ENCODE assay signal across 8 mouse cellular contexts in the genomic region with DNA sequence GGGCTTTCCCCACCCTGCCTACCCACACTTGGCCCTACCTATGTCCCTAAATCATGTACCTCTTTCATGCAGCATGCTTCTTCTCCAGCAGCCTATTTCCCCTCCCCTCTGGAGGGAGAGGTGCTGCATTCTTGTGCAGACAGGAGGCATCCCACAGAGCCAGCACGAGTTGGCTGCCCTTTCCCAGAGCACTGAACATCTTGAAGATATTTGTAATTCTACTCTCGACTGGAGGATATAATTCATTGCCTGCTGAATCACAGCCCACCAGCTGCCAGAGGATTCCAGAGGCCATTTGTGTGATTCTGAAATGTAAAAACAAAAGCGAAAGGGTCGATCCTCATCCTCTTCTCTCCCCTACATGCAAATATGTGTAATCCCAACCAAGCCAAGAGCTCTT.
DNase-seq lines count a peak whose midpoint lies in the region; ATAC-seq and TF ChIP-seq lines count a peak whose summit lies in the region.

No protein-coding gene starts in this region.

- WGBS in intestine, embryonic 15.5 days, result 29% methylated on average over 4 of the region's 4 CpGs
- 39% methylated on average over 4 of the region's 4 CpGs for WGBS in intestine, postnatal 0 days
- WGBS in embryonic facial prominence, embryonic 13.5 days, result 16% methylated on average over 4 of the region's 4 CpGs
- 31% methylated on average over 4 of the region's 4 CpGs for WGBS in limb, embryonic 11.5 days

- H3K4me2 ChIP-seq in intestine, embryonic 15.5 days (replicated peaks), result no peak overlapping the region
- H3K4me2 ChIP-seq in intestine, postnatal 0 days (replicated peaks; ENCODE audit: low read depth), result no peak overlapping the region
- peak overlapping the region; percentile 24; the same call in 1 of the 2 replicates for H3K4me2 ChIP-seq in embryonic facial prominence, embryonic 13.5 days
- H3K4me2 ChIP-seq in limb, embryonic 11.5 days (ENCODE audit: low read depth, severe bottlenecking), result no peak overlapping the region

- no peaks in the 10 kb centered on the region for H3K27me3 ChIP-seq in intestine, embryonic 15.5 days (replicated peaks)
- H3K27me3 ChIP-seq in intestine, postnatal 0 days (replicated peaks; ENCODE audit: control insufficient read depth, insufficient read depth, low read length), result no peaks in the 10 kb centered on the region
- no peaks in the 10 kb centered on the region for H3K27me3 ChIP-seq in embryonic facial prominence, embryonic 13.5 days
- no peaks in the 10 kb centered on the region for H3K27me3 ChIP-seq in limb, embryonic 11.5 days (ENCODE audit: control insufficient read depth, insufficient read depth, low read length)

- H3K9ac ChIP-seq in intestine, embryonic 15.5 days, result no peak overlapping the region
- H3K9ac ChIP-seq in intestine, postnatal 0 days (ENCODE audit: low read depth, low read length), result no peak overlapping the region
- H3K9ac ChIP-seq in embryonic facial prominence, embryonic 13.5 days, result no peak overlapping the region
- H3K9ac ChIP-seq in limb, embryonic 11.5 days (ENCODE audit: low read length), result no peak overlapping the region

- no peak overlapping the region for H3K4me3 ChIP-seq in intestine, embryonic 15.5 days (replicated peaks)
- no peak overlapping the region for H3K4me3 ChIP-seq in intestine, postnatal 0 days (ENCODE audit: low read depth, low read length)
- no peak overlapping the region for H3K4me3 ChIP-seq in embryonic facial prominence, embryonic 13.5 days
- H3K4me3 ChIP-seq in limb, embryonic 11.5 days (ENCODE audit: low read depth, low read length), result no peak overlapping the region

- H3K36me3 ChIP-seq in intestine, embryonic 15.5 days, result no peaks in the 10 kb centered on the region
- H3K36me3 ChIP-seq in intestine, postnatal 0 days (ENCODE audit: control insufficient read depth, insufficient read depth), result no peaks in the 10 kb centered on the region
- no peaks in the 10 kb centered on the region for H3K36me3 ChIP-seq in embryonic facial prominence, embryonic 13.5 days
- no peaks in the 10 kb centered on the region for H3K36me3 ChIP-seq in limb, embryonic 11.5 days (ENCODE audit: control insufficient read depth, insufficient read depth, low read length)

- DNase-seq in adipocyte (ENCODE audit: low spot score) (peak; percentile 48), MN1 (ENCODE audit: low spot score) (no peak)
- DNase-seq in limb, embryonic 11.5 days (ENCODE audit: low spot score), result peak; percentile 45
- DNase-seq in kidney, adult 11 months, result no peak
- DNase-seq in c-Kit-positive CD71-positive TER-119-positive erythroid progenitor cells, embryonic 14.5 days (ENCODE audit: low spot score), result no peak

- TF ChIP-seq CTCF in intestine, postnatal 0 days (IDR thresholded peaks at IDR 0.05; ENCODE audit: low read depth), result no peak

- 0 out of 2 replicates have a peak, but pooled peaks cover 8% of the 10 kb centered on the region for H3K4me1 ChIP-seq in intestine, embryonic 15.5 days (replicated peaks)
- H3K4me1 ChIP-seq in intestine, postnatal 0 days (replicated peaks; ENCODE audit: control insufficient read depth, insufficient read depth, low read length), result no peaks in the 10 kb centered on the region
- peaks cover 14% of the 10 kb centered on the region for H3K4me1 ChIP-seq in embryonic facial prominence, embryonic 13.5 days
- no peaks in the 10 kb centered on the region for H3K4me1 ChIP-seq in limb, embryonic 11.5 days (ENCODE audit: control insufficient read depth, insufficient read depth, low read length)

- H3K27ac ChIP-seq in intestine, embryonic 15.5 days, result no peak overlapping the region
- no peak overlapping the region for H3K27ac ChIP-seq in intestine, postnatal 0 days (ENCODE audit: low read depth, low read length)
- H3K27ac ChIP-seq in embryonic facial prominence, embryonic 13.5 days, result no peak overlapping the region
- no peak overlapping the region for H3K27ac ChIP-seq in limb, embryonic 11.5 days (replicated peaks; ENCODE audit: low read depth, low read length)

- H3K9me3 ChIP-seq in intestine, embryonic 15.5 days, result no peaks in the 10 kb centered on the region
- no peaks in the 10 kb centered on the region for H3K9me3 ChIP-seq in intestine, postnatal 0 days (ENCODE audit: control insufficient read depth)
- no peaks in the 10 kb centered on the region for H3K9me3 ChIP-seq in embryonic facial prominence, embryonic 13.5 days
- H3K9me3 ChIP-seq in limb, embryonic 11.5 days (ENCODE audit: control insufficient read depth, low read length), result no peaks in the 10 kb centered on the region

- peak; percentile 58; the same call in 1 of the 2 replicates for ATAC-seq in intestine, embryonic 15.5 days
- no peak for ATAC-seq in intestine, postnatal 0 days
- no peak for ATAC-seq in embryonic facial prominence, embryonic 13.5 days (ENCODE audit: insufficient number of reproducible peaks, insufficient read depth, low FRiP score, low TSS enrichment, low read depth)
- ATAC-seq in limb, embryonic 11.5 days (ENCODE audit: insufficient number of reproducible peaks, low FRiP score, low TSS enrichment, low read depth), result no peak

Comparison
In these comparisons a context has a peak if more than half of its experiments do, and no peak if none do; other contexts are left out.
1. DNase-seq: peak in adipocyte (single experiment) and limb, embryonic 11.5 days (single experiment); none in MN1 (single experiment), kidney, adult 11 months (single experiment) and c-Kit-positive CD71-positive TER-119-positive erythroid progenitor cells, embryonic 14.5 days (single experiment).